Mouse (Mus musculus) embryonic fibroblast, embryonic 13.5 days (primary cell): Measurements from ENCODE around the gene Dusp2.

Experiments used
- CTCF ChIP-seq: IDR thresholded peaks from 2 replicates; pipeline ENCODE4 v1.5.1; 2011; ENCODE audit warnings: mild to moderate bottlenecking, control low read depth, low read length, moderate library complexity, borderline replicate concordance; ENCODE audit not compliant: insufficient read depth
- POLR2A ChIP-seq: IDR thresholded peaks from 2 replicates; pipeline ENCODE4 v1.6.1; 2011; ENCODE audit warnings: low read depth, mild to moderate bottlenecking, control low read depth, low read length, moderate library complexity

GRCm38 (mm10) chr2:127314467-127315154 lies 21.3 kb upstream of the Dusp2 start:
- TF ChIP-seq CTCF (no peak), POLR2A (no peak)
